Mouse (Mus musculus) midbrain, postnatal 0 days (tissue): Measurements from ENCODE around the gene Polr2f. TPM values are rescaled to one million over a fixed set of nuclear protein-coding genes. Genes with fewer than 3 reads are reported as not detected.

ENCODE experiments used
- ATAC-seq: fragments of 200-750 bp; cut with Nextera tagmentation; 2 replicates; pipeline ENCODE4 v1.8.0; 2017; ENCODE audit warnings: moderate number of reproducible peaks, mild to moderate bottlenecking, moderate TSS enrichment, moderate library complexity; ENCODE audit not compliant: low FRiP score
- DNase-seq: peaks from one replicate; pipeline ENCODE4 v3.0.0-alpha.2; 2015; ENCODE audit warnings: low spot score
- H3K27ac ChIP-seq: fragments of 300-500 bp; sonication (generic); 2 replicates; pipeline ENCODE4 v1.5.1; 2014; ENCODE audit warnings: low read depth, mild to moderate bottlenecking, low read length, mixed read lengths
- H3K27me3 ChIP-seq: fragments of 300-500 bp; sonication (generic); 2 replicates; pipeline ENCODE4 v1.6.1; 2014; ENCODE audit warnings: low read length, control low read depth, mixed read lengths; ENCODE audit not compliant: insufficient read depth
- H3K36me3 ChIP-seq: fragments of 300-500 bp; sonication (generic); 2 replicates; pipeline ENCODE4 v1.6.1; 2014; ENCODE audit warnings: low read length, control low read depth, mixed read lengths; ENCODE audit not compliant: insufficient read depth
- H3K4me1 ChIP-seq: fragments of 300-500 bp; sonication (generic); 2 replicates; pipeline ENCODE4 v1.6.1; 2014; ENCODE audit warnings: mild to moderate bottlenecking, control low read depth, antibody characterized with exemption, low read length, mixed read lengths; ENCODE audit not compliant: insufficient read depth
- H3K4me2 ChIP-seq: fragments of 300-500 bp; sonication (generic); 2 replicates; pipeline ENCODE4 v1.6.1; 2014; ENCODE audit warnings: low read depth, mild to moderate bottlenecking, low read length, mixed read lengths; ENCODE audit not compliant: poor library complexity, severe bottlenecking
- H3K4me3 ChIP-seq: fragments of 300-500 bp; sonication (generic); 2 replicates; pipeline ENCODE4 v1.5.1; 2014; ENCODE audit warnings: low read depth, mild to moderate bottlenecking, low read length, moderate library complexity
- H3K9ac ChIP-seq: fragments of 300-500 bp; sonication (generic); replicated peaks from 2 replicates; pipeline ENCODE4 v1.6.1; 2014; ENCODE audit warnings: mild to moderate bottlenecking, low read length, moderate library complexity, mixed read lengths; ENCODE audit not compliant: poor library complexity, severe bottlenecking
- H3K9me3 ChIP-seq: fragments of 300-500 bp; sonication (generic); 2 replicates; pipeline ENCODE4 v1.6.1; 2016; ENCODE audit warnings: low read length, control low read depth
- CTCF ChIP-seq: IDR thresholded peaks from 2 replicates; pipeline ENCODE4 v1.5.1; 2016; ENCODE audit warnings: antibody characterized with exemption, mild to moderate bottlenecking
- WGBS: fragments of 180-500 bp; shearing (Covaris S2); extraction: QIAGEN DNeasy Blood & Tissue Kit; methylation state at CpG from one replicate; pipeline ENCODE4 v1.1.7; 2014; 5-methylcytosine and 5-hydroxymethylcytosine counted together
- polyA plus RNA-seq: library from polyadenylated mRNA; unstranded; fragments of >200 nt; fragmentation: Nextera tagmentation; extraction: Ambion mirVana; gene quantifications from 2 replicates; pipeline ENCODE4 v1.2.1, GENCODE M21; 2015
- total RNA-seq: library from RNA; depleted of rRNA; stranded (reverse); fragments of >200 nt; gene quantifications from 2 replicates; pipeline ENCODE4 v1.2.3, GENCODE M21; 2014

The Polr2f gene
- total and polyA plus RNA-seq, 2 experiments from 2014 or later, result 59.7 to 344 TPM

- no peak overlapping the region for H3K27ac ChIP-seq
- DNase-seq, result no peak
- H3K9me3 ChIP-seq, result no peaks in the 10 kb centered on the region
- H3K4me1 ChIP-seq, result no peaks in the 10 kb centered on the region
- no peaks in the 10 kb centered on the region for H3K36me3 ChIP-seq
- 60% methylated on average over 10 of the region's 10 CpGs for WGBS
- H3K4me3 ChIP-seq, result no peak overlapping the region
- H3K4me2 ChIP-seq, result no peak overlapping the region
- no peak for TF ChIP-seq CTCF
- no peak for ATAC-seq
- 0 out of 2 replicates have a peak, but pooled peaks cover 3% of the 10 kb centered on the region for H3K27me3 ChIP-seq
- no peak overlapping the region for H3K9ac ChIP-seq
Observed at GRCm38 (mm10) chr15:79103264-79103663, 37.5 kb upstream of the Polr2f start.

- no peak for TF ChIP-seq CTCF
- H3K27me3 ChIP-seq, result 0 out of 2 replicates have a peak, but pooled peaks cover 3% of the 10 kb centered on the region
- no peaks in the 10 kb centered on the region for H3K9me3 ChIP-seq
- H3K9ac ChIP-seq, result no peak overlapping the region
- H3K36me3 ChIP-seq, result no peaks in the 10 kb centered on the region
- ATAC-seq (no peak), DNase-seq (no peak)
- 53% methylated on average over 2 of the region's 2 CpGs for WGBS
- H3K4me3 ChIP-seq, result no peak overlapping the region
- no peak overlapping the region for H3K27ac ChIP-seq
- no peak overlapping the region for H3K4me2 ChIP-seq
- peaks cover 4% of the 10 kb centered on the region; the same call in 1 of the 2 replicates for H3K4me1 ChIP-seq
Observed at GRCm38 (mm10) chr15:79105804-79106203, 35.0 kb upstream of the Polr2f start.

GRCm38 (mm10) chr15:79107966-79108365 is 32.8 kb upstream of the Polr2f start:
- H3K4me2 ChIP-seq, result peak overlapping the region; percentile 93
- H3K4me3 ChIP-seq, result peak overlapping the region; percentile 87; the same call in 1 of the 2 replicates
- ATAC-seq (no peak), DNase-seq (no peak)
- peaks cover 10% of the 10 kb centered on the region; the same call in 1 of the 2 replicates for H3K4me1 ChIP-seq
- 0 out of 2 replicates have a peak, but pooled peaks cover 3% of the 10 kb centered on the region for H3K27me3 ChIP-seq
- 24% methylated on average over 7 of the region's 7 CpGs for WGBS
- H3K36me3 ChIP-seq, result 0 out of 2 replicates have a peak, but pooled peaks cover 3% of the 10 kb centered on the region
- no peak for TF ChIP-seq CTCF
- H3K9ac ChIP-seq, result no peak overlapping the region
- H3K27ac ChIP-seq, result no peak overlapping the region; the same call in 1 of the 2 replicates
- H3K9me3 ChIP-seq, result no peaks in the 10 kb centered on the region

GRCm38 (mm10) chr15:79108421-79109320 is 32.1 kb upstream of the Polr2f start, which contains the start of gene Micall1:
TSS of gene Micall1 (plus strand) at chr15:79108898.
- H3K27me3 ChIP-seq, result 0 out of 2 replicates have a peak, but pooled peaks cover 3% of the 10 kb centered on the region
- no peak for TF ChIP-seq CTCF
- under 1% methylated on average over 48 of the region's 85 CpGs for WGBS
- peak within 1 kb of the TSS; percentile 93 for H3K9ac ChIP-seq
- 0 out of 2 replicates have a peak, but pooled peaks cover 6% of the 10 kb centered on the region for H3K36me3 ChIP-seq
- H3K9me3 ChIP-seq, result no peaks in the 10 kb centered on the region
- peak within 1 kb of the TSS; percentile 82 for H3K27ac ChIP-seq
- peak; percentile 71 for ATAC-seq
- peaks cover 10% of the 10 kb centered on the region; the same call in 1 of the 2 replicates for H3K4me1 ChIP-seq
- peak within 1 kb of the TSS; percentile 93 for H3K4me2 ChIP-seq
- peak within 1 kb of the TSS; percentile 87 for H3K4me3 ChIP-seq
- DNase-seq, result peak; percentile 47

- no peak for TF ChIP-seq CTCF
- WGBS, result 2% methylated on average over 44 of the region's 46 CpGs
- ATAC-seq (peak; percentile 63), DNase-seq (no peak)
- H3K27ac ChIP-seq, result peak overlapping the region; percentile 82
- H3K4me2 ChIP-seq, result peak overlapping the region; percentile 93
- peaks cover 10% of the 10 kb centered on the region; the same call in 1 of the 2 replicates for H3K4me1 ChIP-seq
- 0 out of 2 replicates have a peak, but pooled peaks cover 6% of the 10 kb centered on the region for H3K36me3 ChIP-seq
- 0 out of 2 replicates have a peak, but pooled peaks cover 3% of the 10 kb centered on the region for H3K27me3 ChIP-seq
- peak overlapping the region; percentile 87 for H3K4me3 ChIP-seq
- H3K9ac ChIP-seq, result peak overlapping the region; percentile 93
- H3K9me3 ChIP-seq, result no peaks in the 10 kb centered on the region
Observed at GRCm38 (mm10) chr15:79109321-79109934, 31.4 kb upstream of the Polr2f start.
